Mouse (Mus musculus): ENCODE measurements around the gene Bloc1s1. TPM values are rescaled to one million over a fixed set of nuclear protein-coding genes. Genes with fewer than 3 reads are reported as not detected.
A peak's percentile ranks its signal among the peaks of the same experiment; 100 is the strongest.

The Bloc1s1 gene
- polyA plus RNA-seq, 1 experiment: 297 TPM

DNA sequence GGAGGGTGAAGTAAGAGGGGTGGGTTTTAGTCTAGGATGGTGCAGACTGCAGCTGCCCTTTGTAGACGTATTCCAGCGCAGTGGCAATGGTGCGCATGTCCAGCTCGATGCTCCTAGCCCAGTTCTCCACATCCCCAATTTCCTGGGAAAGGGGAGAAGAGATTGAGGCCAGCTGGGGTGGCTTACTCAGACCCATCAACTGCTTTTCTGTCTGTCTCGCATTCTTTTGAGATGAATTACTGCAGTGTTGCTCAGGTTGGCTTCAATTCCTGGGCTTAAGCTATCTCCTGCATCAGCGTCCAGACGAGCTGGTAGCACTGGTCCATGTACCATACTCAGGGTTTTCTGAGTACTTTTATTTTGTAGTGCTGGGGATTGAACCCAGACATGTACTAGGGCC lies 3.9 kb downstream of the Bloc1s1 start:
- no peak overlapping the region for H3K4me3 ChIP-seq (ENCODE audit: insufficient read depth, low read depth, low read length)
- H3K27ac ChIP-seq (replicated peaks; ENCODE audit: low read depth, low read length): peak overlapping the region; percentile 30
- peaks cover 11% of the 10 kb centered on the region; the same call in 1 of the 2 replicates for H3K4me1 ChIP-seq (ENCODE audit: control insufficient read depth, insufficient read depth, insufficient read length, low read length)

DNA sequence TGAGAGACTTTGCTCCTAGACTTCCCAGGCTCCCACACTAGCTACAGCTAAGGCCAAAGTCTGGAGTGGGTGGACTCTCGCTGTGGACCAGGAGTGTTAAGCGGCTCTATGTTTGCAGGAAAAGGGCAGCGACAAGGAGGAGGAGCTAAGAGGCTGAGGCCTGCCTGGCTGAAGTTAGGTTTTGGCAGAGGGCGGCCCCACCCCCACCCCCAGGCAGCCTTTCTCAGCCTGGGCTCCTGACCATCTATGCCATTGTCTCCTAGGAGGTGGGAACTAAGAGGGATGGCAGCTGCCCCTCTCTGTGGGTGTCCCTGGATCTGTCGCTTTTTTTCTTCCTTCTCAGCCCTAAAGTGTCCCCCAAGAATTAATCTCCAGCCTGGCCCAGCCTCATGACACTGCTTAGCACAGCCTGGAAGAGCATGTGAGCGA lies 4.6 kb downstream of the Bloc1s1 start:
- H3K4me1 ChIP-seq (ENCODE audit: control insufficient read depth, insufficient read depth, insufficient read length, low read length): peaks cover 9% of the 10 kb centered on the region; the same call in 1 of the 2 replicates
- peak overlapping the region; percentile 30 for H3K27ac ChIP-seq (replicated peaks; ENCODE audit: low read depth, low read length)
- no peak overlapping the region for H3K4me3 ChIP-seq (ENCODE audit: insufficient read depth, low read depth, low read length)

GRCm38 (mm10) chr10:128918246-128918645 lies 5.6 kb downstream of the Bloc1s1 start:
- no peak overlapping the region for H3K4me3 ChIP-seq (ENCODE audit: insufficient read depth, low read depth, low read length)
- H3K4me1 ChIP-seq (ENCODE audit: control insufficient read depth, insufficient read depth, insufficient read length, low read length): peaks cover 10% of the 10 kb centered on the region
- H3K27ac ChIP-seq (replicated peaks; ENCODE audit: low read depth, low read length): no peak overlapping the region

- H3K4me1 ChIP-seq (ENCODE audit: control insufficient read depth, insufficient read depth, insufficient read length, low read length): peaks cover 10% of the 10 kb centered on the region
- H3K4me3 ChIP-seq (ENCODE audit: insufficient read depth, low read depth, low read length): no peak overlapping the region
- no peak overlapping the region for H3K27ac ChIP-seq (replicated peaks; ENCODE audit: low read depth, low read length)
Observed at GRCm38 (mm10) chr10:128917400-128917799, 6.4 kb downstream of the Bloc1s1 start.

GRCm38 (mm10) chr10:128916665-128917064 lies 7.2 kb downstream of the Bloc1s1 start:
- Histone ChIP-seq H3K4me3 (ENCODE audit: insufficient read depth, low read depth, low read length) (no peak overlapping the region), H3K4me1 (ENCODE audit: control insufficient read depth, insufficient read depth, insufficient read length, low read length) (peaks cover 4% of the 10 kb centered on the region), H3K27ac (replicated peaks; ENCODE audit: low read depth, low read length) (no peak overlapping the region)

DNA sequence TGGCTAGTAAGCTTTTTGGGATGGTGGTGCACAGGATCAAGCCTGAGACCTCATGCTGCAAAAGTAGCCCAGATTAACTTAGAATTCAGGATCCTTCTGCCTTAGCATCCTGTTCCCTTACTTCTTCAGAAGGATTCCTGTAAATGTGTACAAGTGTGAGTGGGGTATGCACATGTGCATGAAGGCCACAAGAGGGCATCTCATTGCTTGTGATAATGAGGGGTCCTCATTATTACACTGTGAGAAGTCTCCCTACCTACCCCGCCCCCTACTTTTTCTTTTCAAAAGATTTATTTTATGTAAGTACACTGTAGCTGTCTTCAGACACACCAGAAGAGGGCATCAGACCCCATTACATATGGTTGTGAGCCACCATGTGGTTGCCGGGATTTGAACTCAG lies 8.3 kb downstream of the Bloc1s1 start:
- H3K27ac ChIP-seq (replicated peaks; ENCODE audit: low read depth, low read length): no peak overlapping the region
- peaks cover 2% of the 10 kb centered on the region; the same call in 1 of the 2 replicates for H3K4me1 ChIP-seq (ENCODE audit: control insufficient read depth, insufficient read depth, insufficient read length, low read length)
- no peak overlapping the region for H3K4me3 ChIP-seq (ENCODE audit: insufficient read depth, low read depth, low read length)

- H3K27ac ChIP-seq (replicated peaks; ENCODE audit: low read depth, low read length): no peak overlapping the region
Observed at GRCm38 (mm10) chr10:128913696-128914095, 10.1 kb downstream of the Bloc1s1 start.

GRCm38 (mm10) chr10:128913219-128913618 lies 10.6 kb downstream of the Bloc1s1 start:
- peaks cover 2% of the 10 kb centered on the region; the same call in 1 of the 2 replicates for H3K4me1 ChIP-seq (ENCODE audit: control insufficient read depth, insufficient read depth, insufficient read length, low read length)
- 0 out of 2 replicates have a peak overlapping the region, but pooled peaks have one; percentile 2 for H3K27ac ChIP-seq (replicated peaks; ENCODE audit: low read depth, low read length)
- H3K4me3 ChIP-seq (ENCODE audit: insufficient read depth, low read depth, low read length): no peak overlapping the region

More at GRCm38 (mm10) chr10:128913696-128914095, 10.1 kb downstream of the Bloc1s1 start:
- no peak overlapping the region for H3K4me3 ChIP-seq (ENCODE audit: insufficient read depth, low read depth, low read length)
- H3K4me1 ChIP-seq (ENCODE audit: control insufficient read depth, insufficient read depth, insufficient read length, low read length): peaks cover 2% of the 10 kb centered on the region; the same call in 1 of the 2 replicates

- Histone ChIP-seq H3K4me1 (ENCODE audit: control insufficient read depth, insufficient read depth, insufficient read length, low read length) (peaks cover 2% of the 10 kb centered on the region; the same call in 1 of the 2 replicates), H3K4me3 (ENCODE audit: insufficient read depth, low read depth, low read length) (no peak overlapping the region), H3K27ac (replicated peaks; ENCODE audit: low read depth, low read length) (0 out of 2 replicates have a peak overlapping the region, but pooled peaks have one; percentile 2)
Observed at GRCm38 (mm10) chr10:128912791-128913190, 11.0 kb downstream of the Bloc1s1 start.

GRCm38 (mm10) chr10:128912268-128912667 lies 11.6 kb downstream of the Bloc1s1 start:
- H3K4me1 ChIP-seq (ENCODE audit: control insufficient read depth, insufficient read depth, insufficient read length, low read length): peaks cover 2% of the 10 kb centered on the region; the same call in 1 of the 2 replicates
- no peak overlapping the region for H3K4me3 ChIP-seq (ENCODE audit: insufficient read depth, low read depth, low read length)
- no peak overlapping the region for H3K27ac ChIP-seq (replicated peaks; ENCODE audit: low read depth, low read length)

GRCm38 (mm10) chr10:128911430-128911829 lies 12.4 kb downstream of the Bloc1s1 start:
- Histone ChIP-seq H3K27ac (replicated peaks; ENCODE audit: low read depth, low read length) (no peak overlapping the region), H3K4me1 (ENCODE audit: control insufficient read depth, insufficient read depth, insufficient read length, low read length) (peaks cover 2% of the 10 kb centered on the region; the same call in 1 of the 2 replicates), H3K4me3 (ENCODE audit: insufficient read depth, low read depth, low read length) (peak overlapping the region; percentile 81)

- H3K4me1 ChIP-seq (ENCODE audit: control insufficient read depth, insufficient read depth, insufficient read length, low read length): peaks cover 2% of the 10 kb centered on the region; the same call in 1 of the 2 replicates
- peak overlapping the region; percentile 81 for H3K4me3 ChIP-seq (ENCODE audit: insufficient read depth, low read depth, low read length)
- peak overlapping the region; percentile 52; the same call in 1 of the 2 replicates for H3K27ac ChIP-seq (replicated peaks; ENCODE audit: low read depth, low read length)
Observed at GRCm38 (mm10) chr10:128910066-128910841, 13.6 kb downstream of the Bloc1s1 start.

DNA sequence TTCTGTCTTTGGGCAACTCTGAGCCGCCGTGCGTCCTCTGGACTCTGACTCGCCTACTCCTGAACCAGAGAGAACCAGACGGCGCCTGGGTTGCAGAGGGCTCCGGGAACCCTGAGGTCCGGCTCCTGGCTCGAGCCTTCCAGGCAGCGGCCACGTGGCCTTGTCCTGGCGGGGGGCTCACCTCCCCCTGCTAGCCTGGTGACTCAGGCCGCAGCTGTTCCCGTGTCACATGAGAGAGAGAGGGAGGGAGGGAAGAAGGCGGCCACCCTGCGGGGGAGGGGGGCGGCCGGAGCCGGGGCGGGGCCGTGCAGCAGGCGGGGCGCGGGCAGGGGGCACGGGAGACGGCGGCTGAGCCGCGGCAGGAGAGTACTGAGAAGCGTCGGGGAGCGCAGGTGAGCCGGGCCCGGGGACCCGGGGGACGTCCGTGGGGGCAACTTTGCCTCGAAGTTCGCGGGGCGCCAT lies 14.2 kb downstream of the Bloc1s1 start:
- Histone ChIP-seq H3K27ac (replicated peaks; ENCODE audit: low read depth, low read length) (peak overlapping the region; percentile 65), H3K4me3 (ENCODE audit: insufficient read depth, low read depth, low read length) (peak overlapping the region; percentile 81), H3K4me1 (ENCODE audit: control insufficient read depth, insufficient read depth, insufficient read length, low read length) (peaks cover 2% of the 10 kb centered on the region; the same call in 1 of the 2 replicates)

GRCm38 (mm10) chr10:128908778-128909448 lies 14.9 kb downstream of the Bloc1s1 start:
- peak overlapping the region; percentile 81 for H3K4me3 ChIP-seq (ENCODE audit: insufficient read depth, low read depth, low read length)
- H3K27ac ChIP-seq (replicated peaks; ENCODE audit: low read depth, low read length): peak overlapping the region; percentile 65
- H3K4me1 ChIP-seq (ENCODE audit: control insufficient read depth, insufficient read depth, insufficient read length, low read length): peaks cover 2% of the 10 kb centered on the region; the same call in 1 of the 2 replicates

DNA sequence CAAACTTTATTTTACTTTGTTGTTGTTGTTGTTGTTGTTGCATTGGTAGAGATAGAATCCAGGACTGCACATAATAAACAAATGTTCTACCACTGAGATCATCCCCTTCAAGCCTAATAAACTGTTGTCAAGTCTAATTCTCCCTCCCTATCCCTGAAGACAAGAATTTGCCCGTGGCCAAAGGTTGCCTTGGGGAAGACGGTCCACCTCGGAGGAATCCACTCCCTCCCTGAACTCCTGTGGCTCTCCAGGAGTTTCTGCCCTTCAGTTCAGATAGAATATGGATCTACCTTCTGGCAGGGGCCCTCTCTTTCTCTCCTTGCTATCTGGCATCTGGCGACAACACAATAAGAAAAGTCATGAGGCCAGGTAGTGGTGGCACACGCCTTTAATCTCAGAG lies 19.0 kb downstream of the Bloc1s1 start:
- no peaks in the 10 kb centered on the region; the same call in 1 of the 2 replicates for H3K4me1 ChIP-seq (ENCODE audit: control insufficient read depth, insufficient read depth, insufficient read length, low read length)
- no peak overlapping the region for H3K4me3 ChIP-seq (ENCODE audit: insufficient read depth, low read depth, low read length)
- no peak overlapping the region for H3K27ac ChIP-seq (replicated peaks; ENCODE audit: low read depth, low read length)

Data from brown adipose tissue, adult 24 weeks (tissue).